Mouse (Mus musculus): ENCODE measurements around the gene Gm826. TPM values are rescaled to one million over a fixed set of nuclear protein-coding genes. Genes with fewer than 3 reads are reported as not detected.

The Gm826 gene
- polyA plus RNA-seq, 1 experiment from 2014 or later, result not detected

DNA sequence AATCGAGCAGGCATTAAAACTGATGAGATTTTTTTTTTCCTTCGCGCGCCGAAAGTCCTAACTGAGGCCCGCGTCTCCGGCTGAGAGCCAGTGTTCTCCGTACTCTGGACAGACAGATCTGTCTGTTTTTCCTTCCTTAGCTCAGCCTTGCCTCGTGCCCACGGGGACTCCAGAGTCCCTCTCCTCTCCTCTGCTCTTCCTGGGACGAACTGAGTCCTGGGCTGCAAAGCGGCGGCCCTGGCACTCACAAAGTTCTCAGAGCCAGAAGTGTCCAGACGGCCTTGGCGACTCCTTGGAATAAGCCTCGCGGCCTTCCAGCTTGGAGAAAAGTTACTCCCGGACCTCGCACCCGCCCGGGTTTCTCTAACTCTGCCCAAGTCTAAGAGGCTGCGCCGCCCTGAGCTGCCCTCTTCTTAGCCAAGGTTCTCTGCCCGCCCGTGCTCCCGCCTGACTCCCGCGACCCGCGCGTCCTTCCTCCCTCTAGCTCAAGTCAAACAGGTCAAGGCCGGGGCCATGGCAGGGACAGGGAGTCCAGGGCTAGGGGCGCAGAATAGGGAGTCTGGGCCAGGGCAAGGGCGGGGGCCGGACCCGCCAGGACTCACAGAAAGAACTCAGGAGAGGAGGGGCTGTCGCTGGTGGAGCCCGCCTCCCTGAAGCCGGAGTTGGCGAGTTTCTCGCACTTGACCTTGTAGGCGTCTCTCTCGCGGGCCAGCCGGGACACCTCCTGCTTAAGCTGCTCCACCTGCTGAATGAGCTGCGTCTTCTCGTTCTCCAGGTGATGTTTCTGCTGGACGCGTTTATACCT lies 31.3 kb upstream of the Gm826 start:
- peak; percentile 32 for DNase-seq (ENCODE audit: low spot score)
- peak overlapping the region; percentile 60 for H3K4me3 ChIP-seq (ENCODE audit: low read depth, low read length)

DNA sequence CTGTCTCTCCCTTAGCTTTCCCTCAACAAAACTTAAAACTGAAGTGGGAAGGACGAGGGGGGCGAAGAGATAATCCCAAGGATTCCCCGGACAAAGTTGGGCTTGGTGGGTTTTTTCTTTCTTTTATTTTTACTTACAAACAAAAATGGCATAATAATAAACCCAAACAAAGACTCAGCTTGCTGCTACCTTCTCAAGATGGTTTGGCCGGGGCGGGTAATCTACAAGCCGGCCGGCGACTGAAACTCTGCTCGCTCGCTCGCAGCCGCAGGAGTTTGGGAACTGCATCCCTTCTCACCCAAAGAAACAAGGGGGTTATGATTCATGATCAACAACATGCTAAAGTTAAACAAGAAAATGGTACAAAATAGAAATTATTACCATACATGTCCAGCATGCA lies 30.7 kb upstream of the Gm826 start:
- peaks cover 28% of the 10 kb centered on the region; the same call in 1 of the 2 replicates for H3K27me3 ChIP-seq (ENCODE audit: control insufficient read depth, insufficient read depth, low read length)
- TF ChIP-seq EP300 (optimal IDR thresholded peaks at IDR 0.05) (no peak), CTCF (IDR thresholded peaks at IDR 0.05; ENCODE audit: low read depth) (no peak)
- H3K27ac ChIP-seq (replicated peaks), result no peak overlapping the region
- no peak overlapping the region; the same call in 1 of the 2 replicates for H3K9ac ChIP-seq (ENCODE audit: low read length)
- peak overlapping the region; percentile 82 for H3K4me2 ChIP-seq (replicated peaks; ENCODE audit: low read depth)
- 24% methylated on average over 12 of the region's 12 CpGs for WGBS
- ATAC-seq (ENCODE audit: low FRiP score, low TSS enrichment) (no peak), DNase-seq (ENCODE audit: low spot score) (no peak)
- no peaks in the 10 kb centered on the region for H3K4me1 ChIP-seq (replicated peaks; ENCODE audit: control insufficient read depth, insufficient read depth)
- no peaks in the 10 kb centered on the region for H3K9me3 ChIP-seq (ENCODE audit: control insufficient read depth, low read length)
- peak overlapping the region; percentile 60 for H3K4me3 ChIP-seq (ENCODE audit: low read depth, low read length)
- no peaks in the 10 kb centered on the region for H3K36me3 ChIP-seq (ENCODE audit: control insufficient read depth, insufficient read depth, low read length)

More for the DNA sequence above, 31.3 kb upstream of the Gm826 start:
- no peaks in the 10 kb centered on the region for H3K9me3 ChIP-seq (ENCODE audit: control insufficient read depth, low read length)
- peak overlapping the region; percentile 82 for H3K4me2 ChIP-seq (replicated peaks; ENCODE audit: low read depth)
- no peak for ATAC-seq (ENCODE audit: low FRiP score, low TSS enrichment)
- WGBS, result 3% methylated on average over 50 of the region's 50 CpGs
- no peaks in the 10 kb centered on the region for H3K36me3 ChIP-seq (ENCODE audit: control insufficient read depth, insufficient read depth, low read length)
- peak overlapping the region; percentile 59 for H3K9ac ChIP-seq (ENCODE audit: low read length)
- no peak overlapping the region for H3K27ac ChIP-seq (replicated peaks)
- no peaks in the 10 kb centered on the region for H3K4me1 ChIP-seq (replicated peaks; ENCODE audit: control insufficient read depth, insufficient read depth)
- TF ChIP-seq CTCF (IDR thresholded peaks at IDR 0.05; ENCODE audit: low read depth) (no peak), EP300 (optimal IDR thresholded peaks at IDR 0.05) (no peak)
- H3K27me3 ChIP-seq (ENCODE audit: control insufficient read depth, insufficient read depth, low read length), result peaks cover 33% of the 10 kb centered on the region; the same call in 1 of the 2 replicates

DNA sequence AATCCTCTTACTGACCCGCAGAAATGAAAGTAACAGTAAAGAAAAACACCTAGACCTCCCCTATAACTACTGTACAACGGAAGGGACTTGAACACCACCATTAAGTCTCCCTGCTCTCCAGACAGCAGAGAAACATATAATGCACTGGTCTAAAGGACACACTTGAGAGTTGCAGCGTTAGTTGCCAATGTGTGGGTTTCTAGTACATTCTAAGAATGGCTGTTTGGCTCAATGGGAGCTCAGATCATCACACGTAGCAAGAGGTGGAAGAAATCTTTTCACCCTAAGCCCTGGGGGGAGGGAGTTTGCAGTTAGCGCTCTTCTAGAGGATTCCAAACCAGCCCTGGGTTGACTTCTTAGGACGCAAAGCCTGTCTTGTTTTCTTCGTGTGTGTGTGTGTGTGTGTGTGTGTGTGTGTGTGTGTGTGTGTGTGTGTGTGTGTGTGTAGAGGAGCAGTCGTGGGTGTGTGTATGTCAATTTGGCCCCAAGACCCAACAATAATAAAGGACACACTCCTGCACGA lies 30.2 kb upstream of the Gm826 start:
- Histone ChIP-seq H3K9ac (ENCODE audit: low read length) (no peak overlapping the region), H3K9me3 (ENCODE audit: control insufficient read depth, low read length) (no peaks in the 10 kb centered on the region), H3K27me3 (ENCODE audit: control insufficient read depth, insufficient read depth, low read length) (peaks cover 26% of the 10 kb centered on the region; the same call in 1 of the 2 replicates), H3K4me1 (replicated peaks; ENCODE audit: control insufficient read depth, insufficient read depth) (no peaks in the 10 kb centered on the region), H3K4me3 (ENCODE audit: low read depth, low read length) (peak overlapping the region; percentile 60; the same call in 1 of the 2 replicates), H3K36me3 (ENCODE audit: control insufficient read depth, insufficient read depth, low read length) (no peaks in the 10 kb centered on the region), H3K4me2 (replicated peaks; ENCODE audit: low read depth) (peak overlapping the region; percentile 34), H3K27ac (replicated peaks) (no peak overlapping the region)
- ATAC-seq (ENCODE audit: low FRiP score, low TSS enrichment) (no peak), DNase-seq (ENCODE audit: low spot score) (no peak)
- TF ChIP-seq EP300 (optimal IDR thresholded peaks at IDR 0.05) (no peak), CTCF (IDR thresholded peaks at IDR 0.05; ENCODE audit: low read depth) (no peak)
- 31% methylated on average over 9 of the region's 9 CpGs for WGBS

DNA sequence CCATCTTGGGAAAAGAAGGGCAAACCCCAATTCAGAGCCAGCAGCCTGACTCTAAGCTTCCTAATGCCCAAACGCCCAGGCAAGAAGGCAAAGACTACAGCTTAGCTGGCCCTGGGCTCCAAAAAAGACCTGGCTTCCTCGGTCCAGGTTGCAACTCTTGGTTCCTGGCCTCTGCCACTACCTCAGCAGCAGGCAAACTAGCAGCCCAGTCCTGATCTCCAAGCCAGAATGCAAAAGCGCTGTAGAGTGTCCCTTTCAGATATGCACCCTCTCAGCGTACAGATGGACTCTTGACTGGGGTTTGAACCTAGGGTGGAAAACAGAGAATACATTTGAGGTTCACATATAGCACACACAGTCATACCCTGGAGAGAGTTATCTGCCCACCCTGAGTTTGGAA lies 29.2 kb upstream of the Gm826 start:
- no peak for DNase-seq (ENCODE audit: low spot score)
- H3K4me2 ChIP-seq (replicated peaks; ENCODE audit: low read depth), result no peak overlapping the region
- no peak overlapping the region for H3K9ac ChIP-seq (ENCODE audit: low read length)
- no peaks in the 10 kb centered on the region for H3K36me3 ChIP-seq (ENCODE audit: control insufficient read depth, insufficient read depth, low read length)
- no peaks in the 10 kb centered on the region for H3K4me1 ChIP-seq (replicated peaks; ENCODE audit: control insufficient read depth, insufficient read depth)
- ATAC-seq (ENCODE audit: low FRiP score, low TSS enrichment), result no peak
- TF ChIP-seq EP300 (optimal IDR thresholded peaks at IDR 0.05) (no peak), CTCF (IDR thresholded peaks at IDR 0.05; ENCODE audit: low read depth) (no peak)
- whole genome bisulfite sequencing, result 63% methylated on average over 4 of the region's 4 CpGs
- H3K4me3 ChIP-seq (ENCODE audit: low read depth, low read length), result no peak overlapping the region
- H3K27ac ChIP-seq (replicated peaks), result no peak overlapping the region
- peaks cover 23% of the 10 kb centered on the region; the same call in 1 of the 2 replicates for H3K27me3 ChIP-seq (ENCODE audit: control insufficient read depth, insufficient read depth, low read length)
- no peaks in the 10 kb centered on the region for H3K9me3 ChIP-seq (ENCODE audit: control insufficient read depth, low read length)

GRCm38 (mm10) chr2:160361442-160362121 lies 27.6 kb upstream of the Gm826 start:
- Histone ChIP-seq H3K4me3 (ENCODE audit: low read depth, low read length) (no peak overlapping the region), H3K9me3 (ENCODE audit: control insufficient read depth, low read length) (no peaks in the 10 kb centered on the region), H3K27me3 (ENCODE audit: control insufficient read depth, insufficient read depth, low read length) (peaks cover 21% of the 10 kb centered on the region; the same call in 1 of the 2 replicates), H3K4me1 (replicated peaks; ENCODE audit: control insufficient read depth, insufficient read depth) (no peaks in the 10 kb centered on the region), H3K4me2 (replicated peaks; ENCODE audit: low read depth) (no peak overlapping the region), H3K9ac (ENCODE audit: low read length) (no peak overlapping the region), H3K36me3 (ENCODE audit: control insufficient read depth, insufficient read depth, low read length) (no peaks in the 10 kb centered on the region), H3K27ac (replicated peaks) (no peak overlapping the region)
- WGBS, result 42% methylated on average over 16 of the region's 16 CpGs
- TF ChIP-seq EP300 (optimal IDR thresholded peaks at IDR 0.05), result no peak
- TF ChIP-seq CTCF (IDR thresholded peaks at IDR 0.05; ENCODE audit: low read depth), result no peak
- no peak for DNase-seq (ENCODE audit: low spot score)
- no peak for ATAC-seq (ENCODE audit: low FRiP score, low TSS enrichment)
